Mouse (Mus musculus) thymus, adult 2 months (tissue): ENCODE data around the gene Trim29. TPM values are rescaled to one million over a fixed set of nuclear protein-coding genes. Genes with fewer than 3 reads are reported as not detected.

Experiments used
- DNase-seq: peaks from one replicate; pipeline ENCODE4 v3.0.0; 2021
- H3K27ac ChIP-seq: fragments of 200-500 bp; 2 replicates; pipeline ENCODE4 v1.5.1; 2012; ENCODE audit warnings: low read length, control low read depth; ENCODE audit not compliant: control insufficient read depth, insufficient read depth
- H3K27me3 ChIP-seq: fragments of 200-500 bp; 2 replicates; pipeline ENCODE4 v1.6.1; 2012; ENCODE audit warnings: mild to moderate bottlenecking, low read length, moderate library complexity, mixed read lengths; ENCODE audit not compliant: control insufficient read depth, insufficient read depth
- H3K36me3 ChIP-seq: fragments of 200-500 bp; 2 replicates; pipeline ENCODE4 v1.6.1; 2012; ENCODE audit warnings: mild to moderate bottlenecking, low read length, moderate library complexity; ENCODE audit not compliant: control insufficient read depth, insufficient read depth
- H3K4me1 ChIP-seq: fragments of 200-500 bp; replicated peaks from 2 replicates; pipeline ENCODE4 v1.6.1; 2012; ENCODE audit warnings: low read length; ENCODE audit not compliant: control insufficient read depth, insufficient read depth
- H3K4me3 ChIP-seq: fragments of 200-500 bp; 2 replicates; pipeline ENCODE4 v1.5.1; 2012; ENCODE audit warnings: mild to moderate bottlenecking, low read length, control low read depth, moderate library complexity; ENCODE audit not compliant: control insufficient read depth, insufficient read depth
- CTCF ChIP-seq: fragments of 200-500 bp; IDR thresholded peaks from 2 replicates; pipeline ENCODE4 v1.5.1; 2012; ENCODE audit warnings: mild to moderate bottlenecking, control low read depth, low read length, moderate library complexity, borderline replicate concordance; ENCODE audit not compliant: control insufficient read depth, poor library complexity, insufficient read depth; ENCODE audit errors: extremely low read depth
- POLR2A ChIP-seq: fragments of 200-500 bp; IDR thresholded peaks from 2 replicates; pipeline ENCODE4 v1.6.1; 2012; ENCODE audit warnings: mild to moderate bottlenecking, low read length, control low read depth, moderate library complexity; ENCODE audit not compliant: control insufficient read depth, poor library complexity, insufficient read depth; ENCODE audit errors: extremely low read depth
- WGBS: fragments of 180-500 bp; shearing (Covaris S2); methylation state at CpG from one replicate; pipeline ENCODE4 v1.1.7; 2018; 5-methylcytosine and 5-hydroxymethylcytosine counted together
- polyA plus RNA-seq: library from polyadenylated mRNA; depleted of rRNA; stranded (reverse); fragments of >200 nt; gene quantifications from 2 replicates; pipeline ENCODE4 v1.2.3, GENCODE M21; 2012

Gene Trim29
- polyA plus RNA-seq, 1 experiment: 35.6 TPM

DNA sequence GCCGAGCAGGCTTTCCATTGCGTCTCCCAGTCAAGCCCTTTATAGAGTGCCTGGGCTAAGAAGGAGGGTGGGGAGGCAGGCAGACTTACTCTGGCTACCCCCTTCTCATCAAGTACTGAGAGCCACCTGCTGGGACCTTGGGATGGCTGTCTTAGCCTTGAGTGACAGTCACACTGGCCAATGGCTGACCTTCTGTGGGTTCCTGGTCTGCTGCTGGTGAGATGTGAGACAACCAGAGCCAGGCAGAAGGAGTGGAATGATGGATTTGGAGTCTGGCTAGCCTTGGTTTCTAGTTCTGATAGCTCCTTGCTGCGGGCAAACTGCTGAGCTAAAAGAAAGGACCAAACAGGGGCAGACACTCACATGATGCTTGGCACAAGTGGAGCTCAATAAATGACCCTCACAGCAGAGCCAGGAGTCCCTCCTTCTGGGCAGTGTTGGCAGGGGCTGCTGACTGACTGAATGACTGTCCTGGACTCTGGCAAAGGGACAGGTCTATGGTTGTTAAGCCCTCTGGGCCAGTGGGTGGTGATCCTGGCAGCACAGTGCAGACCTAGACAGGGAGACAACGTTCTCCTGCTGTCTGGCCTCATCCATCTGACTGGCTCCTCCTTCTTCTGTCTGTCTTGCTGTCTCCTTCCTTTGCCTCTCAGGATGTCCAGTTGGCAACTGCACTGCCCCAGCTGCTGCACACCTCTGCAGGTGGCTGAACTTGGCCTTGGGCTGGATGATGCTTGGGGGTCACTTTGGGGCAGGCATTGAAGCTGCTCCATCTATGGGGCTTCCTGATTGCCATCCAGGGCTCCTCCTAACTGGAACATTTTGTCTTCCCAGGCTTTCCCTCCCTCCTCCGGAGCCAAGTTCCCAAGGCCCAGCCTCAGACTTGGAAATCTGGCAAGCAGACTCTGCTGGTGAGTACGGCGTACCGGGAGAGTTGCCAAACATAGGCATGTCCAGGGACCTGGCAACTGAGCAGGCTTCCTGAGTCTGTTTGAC, 21.1 kb downstream of the Trim29 start:
- no peak for DNase-seq
- no peak overlapping the region for H3K27ac ChIP-seq
- no peaks in the 10 kb centered on the region for H3K36me3 ChIP-seq
- no peak overlapping the region for H3K4me3 ChIP-seq
- H3K27me3 ChIP-seq: no peaks in the 10 kb centered on the region
- H3K4me1 ChIP-seq: peaks cover 27% of the 10 kb centered on the region
- WGBS: 92% methylated on average over 8 of the region's 8 CpGs
- TF ChIP-seq CTCF: no peak
- TF ChIP-seq POLR2A: no peak

DNA sequence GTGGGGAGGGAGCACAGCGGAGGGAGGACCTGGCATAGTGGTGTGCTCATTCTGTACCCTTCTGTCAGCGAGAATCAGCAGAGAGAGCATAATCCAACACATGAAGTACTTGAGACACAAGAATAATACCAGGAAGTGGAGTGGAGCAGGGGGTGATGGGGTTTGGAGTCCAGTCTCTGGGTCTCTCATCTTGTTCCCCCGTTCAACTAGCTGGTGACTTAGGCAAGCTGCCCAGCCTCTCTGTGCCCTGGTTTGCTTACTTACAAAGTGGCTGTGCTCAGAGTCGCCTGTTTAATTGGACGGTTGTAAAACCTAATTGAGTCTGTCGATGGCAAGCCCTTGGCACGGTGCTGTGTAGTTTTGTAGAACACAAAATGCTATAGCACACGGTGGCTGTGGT, 23.8 kb downstream of the Trim29 start:
- Histone ChIP-seq H3K4me1 (peaks cover 28% of the 10 kb centered on the region), H3K4me3 (no peak overlapping the region), H3K36me3 (no peaks in the 10 kb centered on the region), H3K27ac (no peak overlapping the region), H3K27me3 (no peaks in the 10 kb centered on the region)
- TF ChIP-seq POLR2A: no peak
- no peak for TF ChIP-seq CTCF
- WGBS: 61% methylated on average over 8 of the region's 8 CpGs
- no peak for DNase-seq

DNA sequence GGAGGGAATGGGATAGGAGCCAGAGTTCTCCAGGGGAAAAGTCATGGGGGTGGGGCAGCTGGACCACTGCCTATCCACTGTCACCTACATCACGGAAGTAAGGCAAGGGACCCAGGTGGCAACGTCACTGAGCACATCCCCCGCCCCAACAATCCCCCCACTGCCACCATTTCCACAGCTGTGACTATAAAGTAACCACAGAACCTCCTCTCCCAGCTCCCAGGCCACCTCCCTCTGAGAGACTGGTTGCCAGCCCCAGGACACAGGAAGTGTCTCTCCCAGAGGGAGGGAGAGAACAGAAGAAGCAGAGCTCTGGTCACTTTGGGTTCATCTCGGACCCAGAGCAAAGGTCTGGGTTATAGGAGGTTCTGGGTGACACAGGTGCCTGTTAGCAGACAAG, 27.0 kb downstream of the Trim29 start:
- TF ChIP-seq CTCF: no peak
- no peak for TF ChIP-seq POLR2A
- DNase-seq: peak; percentile 41
- 17% methylated on average over 4 of the region's 4 CpGs for WGBS
- no peaks in the 10 kb centered on the region for H3K27me3 ChIP-seq
- no peaks in the 10 kb centered on the region for H3K36me3 ChIP-seq
- H3K4me3 ChIP-seq: no peak overlapping the region
- H3K4me1 ChIP-seq: peaks cover 28% of the 10 kb centered on the region
- H3K27ac ChIP-seq: no peak overlapping the region

DNA sequence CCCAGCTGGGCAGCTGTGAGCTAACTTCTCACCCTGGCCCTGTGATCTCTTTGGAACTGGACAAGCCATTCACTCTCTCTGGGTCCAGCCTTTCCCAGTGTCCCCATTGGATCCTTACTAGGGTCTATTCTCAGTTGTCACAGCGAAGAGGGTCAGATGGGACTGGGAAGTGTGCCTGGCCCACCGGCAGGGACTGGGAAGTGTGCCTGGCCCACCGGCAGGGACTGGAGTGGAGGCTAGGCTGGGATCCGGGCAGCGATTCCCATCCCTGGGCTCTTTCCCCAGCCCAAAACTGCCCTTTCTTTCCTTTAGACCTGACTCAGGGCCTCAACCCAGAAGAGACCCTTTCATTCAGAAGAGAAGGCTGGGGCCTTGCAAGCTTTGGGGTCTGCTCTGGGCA, 27.4 kb downstream of the Trim29 start:
- Histone ChIP-seq H3K4me3 (no peak overlapping the region), H3K36me3 (no peaks in the 10 kb centered on the region), H3K27ac (no peak overlapping the region), H3K27me3 (no peaks in the 10 kb centered on the region), H3K4me1 (peaks cover 28% of the 10 kb centered on the region)
- DNase-seq: no peak
- TF ChIP-seq POLR2A (no peak), CTCF (no peak)
- 73% methylated on average over 5 of the region's 5 CpGs for WGBS

DNA sequence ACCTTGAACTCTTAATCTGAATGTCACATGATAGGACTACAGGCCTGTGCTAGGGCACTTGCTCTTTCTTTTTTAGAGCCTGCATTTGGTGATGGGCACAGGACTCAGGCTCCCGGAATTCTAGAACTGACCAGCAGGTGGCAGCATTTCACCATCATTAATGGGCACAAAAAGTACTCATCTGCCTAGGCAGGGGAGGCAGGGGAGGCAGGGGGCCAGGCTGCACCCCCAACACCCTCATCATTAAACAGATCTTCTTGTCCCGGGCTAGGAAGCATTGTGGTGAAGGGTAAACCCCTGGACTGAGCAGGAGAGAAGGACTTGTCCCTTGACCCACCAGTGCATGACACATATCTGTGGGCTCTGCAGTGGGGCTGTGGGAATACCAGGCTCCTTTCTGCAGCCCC, 29.0 kb downstream of the Trim29 start:
- Histone ChIP-seq H3K27me3 (no peaks in the 10 kb centered on the region), H3K4me1 (peaks cover 28% of the 10 kb centered on the region), H3K4me3 (no peak overlapping the region), H3K27ac (no peak overlapping the region), H3K36me3 (no peaks in the 10 kb centered on the region)
- DNase-seq: peak; percentile 75
- 2% methylated on average over 2 of the region's 2 CpGs for WGBS
- TF ChIP-seq POLR2A: no peak
- peak; percentile 70; the same call in 1 of the 2 replicates for TF ChIP-seq CTCF

DNA sequence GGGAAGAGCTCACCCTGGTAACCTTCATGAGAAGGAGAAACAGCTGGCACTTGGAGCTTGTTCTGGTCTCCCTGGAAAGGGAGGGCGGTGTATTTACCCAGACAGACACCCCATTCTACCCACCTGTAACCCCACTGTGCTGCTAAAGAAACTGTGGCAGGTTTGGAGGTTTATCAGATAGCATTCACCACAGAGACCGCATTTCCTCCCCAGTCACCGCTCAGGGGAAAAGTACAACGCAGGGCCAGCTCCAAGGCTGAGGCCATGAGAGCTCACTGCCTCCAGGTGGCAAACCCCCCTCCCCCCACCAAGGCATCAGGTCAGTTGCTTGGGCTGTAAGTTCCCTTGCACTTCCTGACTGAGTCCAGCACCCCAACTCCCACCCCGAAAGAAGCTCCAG, 39.4 kb downstream of the Trim29 start:
- no peaks in the 10 kb centered on the region for H3K36me3 ChIP-seq
- no peaks in the 10 kb centered on the region for H3K27me3 ChIP-seq
- no peak for TF ChIP-seq POLR2A
- no peak for TF ChIP-seq CTCF
- H3K4me3 ChIP-seq: no peak overlapping the region
- peak overlapping the region; percentile 44; the same call in 1 of the 2 replicates for H3K27ac ChIP-seq
- DNase-seq: peak; percentile 71
- WGBS: 4% methylated on average over 5 of the region's 5 CpGs
- H3K4me1 ChIP-seq: peaks cover 41% of the 10 kb centered on the region

DNA sequence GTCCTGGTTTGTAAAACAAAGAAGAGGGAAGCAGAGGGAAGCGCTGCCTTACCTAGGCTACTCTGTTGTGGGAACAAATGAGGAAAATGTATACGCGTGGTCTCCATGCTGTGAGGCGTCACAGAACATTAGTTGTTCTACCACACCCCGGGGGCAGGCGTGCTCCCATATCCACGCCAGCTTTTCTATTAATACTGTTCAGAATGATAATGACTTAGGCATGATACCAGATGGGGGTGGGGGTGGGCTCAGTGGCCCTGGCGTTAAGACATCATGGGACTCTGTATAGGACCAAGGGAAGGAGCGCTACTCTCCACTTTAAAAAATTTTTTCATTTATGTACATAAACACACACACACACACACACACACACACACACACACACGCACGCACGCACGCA, 40.4 kb downstream of the Trim29 start:
- TF ChIP-seq POLR2A (no peak), CTCF (no peak)
- DNase-seq: no peak
- WGBS: 79% methylated on average over 13 of the region's 13 CpGs
- Histone ChIP-seq H3K4me3 (no peak overlapping the region), H3K36me3 (no peaks in the 10 kb centered on the region), H3K27ac (no peak overlapping the region), H3K4me1 (peaks cover 44% of the 10 kb centered on the region), H3K27me3 (no peaks in the 10 kb centered on the region)
